Mouse (Mus musculus): ENCODE results near the gene Tle3. TPM values are rescaled to one million over a fixed set of nuclear protein-coding genes. Genes with fewer than 3 reads are reported as not detected.

Tle3 gene
- total and polyA plus RNA-seq, 2 experiments = 2.4 to 14.8 TPM

DNA sequence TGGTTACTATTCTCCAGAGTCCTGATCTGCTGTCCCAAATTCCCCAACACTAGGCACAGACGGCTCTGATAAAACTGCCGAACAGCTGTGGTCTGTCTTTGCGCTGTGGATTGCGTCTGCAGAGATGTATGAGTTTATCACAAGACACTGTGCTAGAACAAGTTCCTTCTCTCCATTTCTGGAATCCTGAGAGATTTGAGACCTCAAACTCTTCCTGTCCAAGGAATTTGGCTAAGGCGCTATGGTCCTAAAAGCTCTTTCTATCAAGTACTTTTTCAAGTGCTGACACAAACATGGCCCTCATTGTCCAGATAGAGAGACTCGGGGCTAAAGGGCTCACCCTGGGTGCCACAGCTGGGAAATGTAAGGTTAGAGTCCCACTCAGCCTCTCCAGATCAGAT, 83.7 kb downstream of the Tle3 start:
- H3K4me3 ChIP-seq (ENCODE audit: insufficient read depth, low read depth, low read length) = no peak overlapping the region

DNA sequence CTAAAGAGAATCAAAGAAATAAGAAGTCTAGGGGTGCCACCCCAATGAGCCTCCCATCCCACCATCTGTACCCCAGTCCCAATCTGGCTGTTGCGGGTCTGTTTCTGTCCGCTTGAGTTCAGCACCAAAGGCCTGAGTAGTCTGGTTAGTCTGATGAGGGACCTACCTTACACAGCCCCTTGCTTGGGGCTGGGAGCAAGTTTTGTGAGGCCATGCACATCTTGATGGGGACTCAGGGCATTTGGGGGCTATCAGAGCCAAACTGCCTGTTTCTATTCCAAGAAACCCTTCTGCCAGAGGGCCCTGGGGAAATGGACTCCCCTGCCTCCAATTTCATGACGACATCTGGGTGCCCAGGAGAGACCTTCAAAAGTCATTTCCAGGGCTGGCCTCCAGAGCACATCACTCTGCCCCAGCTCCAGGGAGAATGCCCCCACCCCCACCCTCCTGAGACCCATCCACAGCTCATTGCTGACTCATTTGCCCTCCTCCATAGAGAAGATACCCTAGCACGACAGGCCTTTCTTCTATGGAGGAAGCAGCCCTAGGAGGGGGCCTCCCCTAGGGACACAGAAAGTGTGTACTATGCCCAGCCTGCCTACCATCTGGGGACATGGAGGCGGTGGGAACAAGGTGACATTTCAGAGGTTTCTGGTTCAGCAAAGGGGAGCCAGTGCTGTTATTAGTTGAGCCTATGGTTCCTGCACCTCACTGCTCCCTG, 84.4 kb downstream of the Tle3 start:
- 91% methylated on average over 5 of the region's 5 CpGs for WGBS
- TF ChIP-seq POLR2A (IDR thresholded peaks at IDR 0.05; ENCODE audit: extremely low read depth, insufficient read depth, low read length) = no peak
- TF ChIP-seq CTCF (IDR thresholded peaks at IDR 0.05; ENCODE audit: low read depth, low read length) = no peak

More for the DNA sequence above, 83.7 kb downstream of the Tle3 start:
- Histone ChIP-seq H3K9ac (ENCODE audit: low read depth, low read length) (no peak overlapping the region), H3K27me3 (ENCODE audit: control insufficient read depth, insufficient read depth, low read length) (no peaks in the 10 kb centered on the region), H3K36me3 (ENCODE audit: control insufficient read depth, insufficient read depth, low read length) (no peaks in the 10 kb centered on the region), H3K4me1 (ENCODE audit: control insufficient read depth, insufficient read depth, low read length) (no peaks in the 10 kb centered on the region), H3K79me2 (ENCODE audit: control insufficient read depth, insufficient read depth, low read length) (no peaks in the 10 kb centered on the region), H3K27ac (replicated peaks; ENCODE audit: insufficient read depth, low read depth, low read length) (no peak overlapping the region)
- TF ChIP-seq POLR2A (IDR thresholded peaks at IDR 0.05; ENCODE audit: extremely low read depth, insufficient read depth, low read length) (no peak), CTCF (IDR thresholded peaks at IDR 0.05; ENCODE audit: low read depth, low read length) (no peak)
- 82% methylated on average over 6 of the region's 6 CpGs for WGBS
- DNase-seq (ENCODE audit: extremely low read depth, low read depth, low spot score) = no peak

DNA sequence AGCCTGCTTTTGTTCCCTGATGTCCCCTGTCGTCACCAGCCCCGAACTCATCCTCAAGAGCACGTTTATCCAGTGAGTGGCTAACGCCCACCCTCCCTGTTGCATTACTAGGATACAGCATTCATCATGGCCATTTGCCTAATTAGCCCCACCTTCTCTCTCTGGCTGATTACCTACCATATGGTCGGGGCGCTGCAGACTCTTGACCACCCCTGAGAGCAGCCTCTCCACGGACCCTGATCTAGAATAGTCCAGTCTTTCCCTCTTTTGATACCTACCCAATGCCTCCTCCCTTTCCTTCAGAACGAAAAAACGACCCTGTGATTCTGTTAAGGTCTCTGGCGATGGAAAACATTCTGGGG, 85.0 kb downstream of the Tle3 start:
- TF ChIP-seq POLR2A (IDR thresholded peaks at IDR 0.05; ENCODE audit: extremely low read depth, insufficient read depth, low read length) = no peak
- no peaks in the 10 kb centered on the region for H3K4me1 ChIP-seq (ENCODE audit: control insufficient read depth, insufficient read depth, low read length)

More for the DNA sequence above, 84.4 kb downstream of the Tle3 start:
- no peak overlapping the region for H3K9ac ChIP-seq (ENCODE audit: low read depth, low read length)
- no peak overlapping the region for H3K27ac ChIP-seq (replicated peaks; ENCODE audit: insufficient read depth, low read depth, low read length)
- H3K4me1 ChIP-seq (ENCODE audit: control insufficient read depth, insufficient read depth, low read length) = no peaks in the 10 kb centered on the region
- no peaks in the 10 kb centered on the region for H3K27me3 ChIP-seq (ENCODE audit: control insufficient read depth, insufficient read depth, low read length)
- DNase-seq (ENCODE audit: extremely low read depth, low read depth, low spot score) = no peak
- no peak overlapping the region for H3K4me3 ChIP-seq (ENCODE audit: insufficient read depth, low read depth, low read length)
- no peaks in the 10 kb centered on the region for H3K36me3 ChIP-seq (ENCODE audit: control insufficient read depth, insufficient read depth, low read length)
- no peaks in the 10 kb centered on the region for H3K79me2 ChIP-seq (ENCODE audit: control insufficient read depth, insufficient read depth, low read length)

DNA sequence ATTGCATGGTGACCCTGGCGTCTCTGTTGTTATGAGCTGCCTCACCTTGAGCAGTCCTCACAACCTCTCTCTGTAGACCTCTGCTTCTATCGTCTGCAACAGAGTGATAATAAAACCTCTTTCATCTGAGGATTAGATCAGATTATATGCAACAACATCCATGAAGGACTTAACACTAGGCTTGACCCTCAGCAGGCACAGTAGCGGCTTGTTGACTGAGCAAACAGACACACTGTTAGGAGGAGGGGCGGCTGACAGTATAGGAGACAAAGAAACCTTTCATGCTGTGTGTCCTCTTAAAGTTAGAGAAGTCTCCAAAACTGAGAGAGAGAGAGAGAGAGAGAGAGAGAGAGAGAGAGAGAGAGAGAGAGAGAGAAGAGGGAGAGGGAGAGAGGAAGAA, 89.7 kb downstream of the Tle3 start:
- WGBS = 33% methylated on average over 4 of the region's 4 CpGs
- no peak overlapping the region for H3K9ac ChIP-seq (ENCODE audit: low read depth, low read length)
- DNase-seq (ENCODE audit: extremely low read depth, low read depth, low spot score) = no peak

More for the DNA sequence above, 85.0 kb downstream of the Tle3 start:
- no peak overlapping the region for H3K4me3 ChIP-seq (ENCODE audit: insufficient read depth, low read depth, low read length)
- WGBS = 66% methylated on average over 10 of the region's 10 CpGs
- no peak for DNase-seq (ENCODE audit: extremely low read depth, low read depth, low spot score)
- no peaks in the 10 kb centered on the region for H3K36me3 ChIP-seq (ENCODE audit: control insufficient read depth, insufficient read depth, low read length)
- no peaks in the 10 kb centered on the region for H3K27me3 ChIP-seq (ENCODE audit: control insufficient read depth, insufficient read depth, low read length)
- no peaks in the 10 kb centered on the region for H3K79me2 ChIP-seq (ENCODE audit: control insufficient read depth, insufficient read depth, low read length)
- no peak overlapping the region for H3K27ac ChIP-seq (replicated peaks; ENCODE audit: insufficient read depth, low read depth, low read length)
- no peak overlapping the region for H3K9ac ChIP-seq (ENCODE audit: low read depth, low read length)

DNA sequence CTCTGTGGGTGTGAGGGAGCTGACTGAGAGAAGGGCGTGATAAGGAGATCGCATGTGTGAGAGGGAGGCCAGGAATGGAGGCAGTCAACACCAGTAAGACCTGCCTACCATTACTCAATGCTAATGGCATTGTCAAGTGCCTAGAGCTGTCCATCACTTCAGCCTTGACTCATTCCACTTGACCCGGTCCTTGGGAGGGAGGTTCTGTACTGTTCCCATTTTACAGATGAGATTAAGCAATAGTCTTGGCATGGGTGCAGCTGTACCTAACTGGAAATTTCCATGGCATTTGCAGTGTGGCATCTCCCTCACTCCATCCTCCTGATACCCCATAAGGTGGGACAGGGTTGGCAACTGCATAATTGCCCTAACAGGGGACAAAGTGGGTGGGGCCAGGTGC, 95.3 kb downstream of the Tle3 start:
- WGBS = 81% methylated on average over 3 of the region's 3 CpGs
- no peak for DNase-seq (ENCODE audit: extremely low read depth, low read depth, low spot score)
- no peak for TF ChIP-seq CTCF (IDR thresholded peaks at IDR 0.05; ENCODE audit: low read depth, low read length)
- TF ChIP-seq POLR2A (IDR thresholded peaks at IDR 0.05; ENCODE audit: extremely low read depth, insufficient read depth, low read length) = no peak

More for the DNA sequence above, 89.7 kb downstream of the Tle3 start:
- Histone ChIP-seq H3K27ac (replicated peaks; ENCODE audit: insufficient read depth, low read depth, low read length) (no peak overlapping the region), H3K27me3 (ENCODE audit: control insufficient read depth, insufficient read depth, low read length) (no peaks in the 10 kb centered on the region), H3K4me3 (ENCODE audit: insufficient read depth, low read depth, low read length) (no peak overlapping the region), H3K36me3 (ENCODE audit: control insufficient read depth, insufficient read depth, low read length) (no peaks in the 10 kb centered on the region), H3K79me2 (ENCODE audit: control insufficient read depth, insufficient read depth, low read length) (no peaks in the 10 kb centered on the region), H3K4me1 (ENCODE audit: control insufficient read depth, insufficient read depth, low read length) (no peaks in the 10 kb centered on the region)
- TF ChIP-seq POLR2A (IDR thresholded peaks at IDR 0.05; ENCODE audit: extremely low read depth, insufficient read depth, low read length) (no peak), CTCF (IDR thresholded peaks at IDR 0.05; ENCODE audit: low read depth, low read length) (no peak)

More for the DNA sequence above, 95.3 kb downstream of the Tle3 start:
- Histone ChIP-seq H3K9ac (ENCODE audit: low read depth, low read length) (no peak overlapping the region), H3K36me3 (ENCODE audit: control insufficient read depth, insufficient read depth, low read length) (no peaks in the 10 kb centered on the region), H3K27ac (replicated peaks; ENCODE audit: insufficient read depth, low read depth, low read length) (no peak overlapping the region), H3K4me3 (ENCODE audit: insufficient read depth, low read depth, low read length) (no peak overlapping the region), H3K27me3 (ENCODE audit: control insufficient read depth, insufficient read depth, low read length) (no peaks in the 10 kb centered on the region), H3K4me1 (ENCODE audit: control insufficient read depth, insufficient read depth, low read length) (no peaks in the 10 kb centered on the region), H3K79me2 (ENCODE audit: control insufficient read depth, insufficient read depth, low read length) (no peaks in the 10 kb centered on the region)

Measured in liver, adult 2 months (tissue).